Mouse (Mus musculus) embryonic fibroblast, embryonic 13.5 days (primary cell): ENCODE data around the gene Mettl3.

Source experiments
- CTCF ChIP-seq: IDR thresholded peaks from 2 replicates; pipeline ENCODE4 v1.5.1; 2011; ENCODE audit warnings: mild to moderate bottlenecking, control low read depth, low read length, moderate library complexity, borderline replicate concordance; ENCODE audit not compliant: insufficient read depth
- POLR2A ChIP-seq: IDR thresholded peaks from 2 replicates; pipeline ENCODE4 v1.6.1; 2011; ENCODE audit warnings: low read depth, mild to moderate bottlenecking, control low read depth, low read length, moderate library complexity

GRCm38 (mm10) chr14:52339512-52339852, 34.6 kb upstream of the Mettl3 start:
- no peak for TF ChIP-seq POLR2A
- TF ChIP-seq CTCF, result no peak
